Mouse (Mus musculus) kidney, postnatal 0 days (tissue): ENCODE measurements at regions not wholly inside any gene's neighbourhood (a gene's known extent, or its start where the extent isn't known, plus 50 kb on each side); places are given as distances from the start of the nearest gene placed in this dataset.

Experiments
- ATAC-seq: fragments of 200-750 bp; cut with Nextera tagmentation; replicated peaks from 2 replicates; pipeline ENCODE4 v1.8.0; 2017; ENCODE audit warnings: low read depth, moderate number of reproducible peaks, moderate TSS enrichment, moderate library complexity; ENCODE audit not compliant: low FRiP score
- DNase-seq: peaks from one replicate; pipeline ENCODE4 v3.0.0-alpha.2; 2016; ENCODE audit warnings: low spot score
- H3K27ac ChIP-seq: fragments of 300-500 bp; sonication (generic); 2 replicates; pipeline ENCODE4 v1.5.1; 2014; ENCODE audit warnings: mild to moderate bottlenecking
- H3K27me3 ChIP-seq: fragments of 300-500 bp; sonication (generic); 2 replicates; pipeline ENCODE4 v1.6.1; 2014; ENCODE audit warnings: low read length, mixed read lengths; ENCODE audit not compliant: insufficient read depth
- H3K36me3 ChIP-seq: fragments of 300-500 bp; sonication (generic); 2 replicates; pipeline ENCODE4 v1.6.1; 2014; ENCODE audit warnings: low read length, mixed read lengths; ENCODE audit not compliant: insufficient read depth
- H3K4me1 ChIP-seq: fragments of 300-500 bp; sonication (generic); replicated peaks from 2 replicates; pipeline ENCODE4 v1.6.1; 2014; ENCODE audit warnings: antibody characterized with exemption, low read length, mixed read lengths; ENCODE audit not compliant: insufficient read depth
- H3K4me2 ChIP-seq: fragments of 300-500 bp; sonication (generic); 2 replicates; pipeline ENCODE4 v1.6.1; 2014; ENCODE audit warnings: mild to moderate bottlenecking, low read length, moderate library complexity, mixed read lengths
- H3K4me3 ChIP-seq: fragments of 300-500 bp; sonication (generic); replicated peaks from 2 replicates; pipeline ENCODE4 v1.5.1; 2014; ENCODE audit warnings: low read depth, low read length
- H3K9ac ChIP-seq: fragments of 300-500 bp; sonication (generic); 2 replicates; pipeline ENCODE4 v1.6.1; 2014; ENCODE audit warnings: low read depth, low read length
- H3K9me3 ChIP-seq: fragments of 300-500 bp; sonication (generic); replicated peaks from 2 replicates; pipeline ENCODE4 v1.6.1; 2016; ENCODE audit warnings: low read length, inconsistent platforms, mixed read lengths
- CTCF ChIP-seq: IDR thresholded peaks from 2 replicates; pipeline ENCODE4 v1.5.1; 2016; ENCODE audit warnings: antibody characterized with exemption, low read depth, mild to moderate bottlenecking, moderate library complexity
- WGBS: fragments of 180-500 bp; shearing (Covaris S2); extraction: QIAGEN DNeasy Blood & Tissue Kit; methylation state at CpG from one replicate; pipeline ENCODE4 v1.1.7; 2014; 5-methylcytosine and 5-hydroxymethylcytosine counted together

GRCm38 (mm10) chr7:62278492-62278891, 67.9 kb upstream of the Ndn start:
- Histone ChIP-seq H3K27me3 (no peaks in the 10 kb centered on the region), H3K4me2 (no peak overlapping the region), H3K4me1 (no peaks in the 10 kb centered on the region), H3K4me3 (no peak overlapping the region), H3K27ac (no peak overlapping the region), H3K9me3 (no peaks in the 10 kb centered on the region), H3K36me3 (no peaks in the 10 kb centered on the region), H3K9ac (no peak overlapping the region)
- no peak for TF ChIP-seq CTCF
- ATAC-seq (no peak), DNase-seq (no peak)
- WGBS = 37% methylated on average over 2 of the region's 2 CpGs

GRCm38 (mm10) chr7:62279022-62279421, 67.3 kb upstream of the Ndn start:
- no peaks in the 10 kb centered on the region for H3K9me3 ChIP-seq
- H3K4me2 ChIP-seq = no peak overlapping the region
- H3K4me3 ChIP-seq = no peak overlapping the region
- no peak overlapping the region for H3K27ac ChIP-seq
- TF ChIP-seq CTCF = no peak
- no peak for ATAC-seq
- DNase-seq = no peak
- no peak overlapping the region for H3K9ac ChIP-seq
- H3K36me3 ChIP-seq = no peaks in the 10 kb centered on the region
- 69% methylated on average over 4 of the region's 4 CpGs for WGBS
- no peaks in the 10 kb centered on the region for H3K4me1 ChIP-seq
- H3K27me3 ChIP-seq = no peaks in the 10 kb centered on the region
